Mouse (Mus musculus): ENCODE results near the gene Kif26b.
A peak's percentile ranks its signal among the peaks of the same experiment; 100 is the strongest.

Kif26b gene

GRCm38 (mm10) chr1:178528431-178529351 is at the start of gene Kif26b:
TSS of gene Kif26b (plus strand) at chr1:178529125.
- DNase-seq (ENCODE audit: extremely low read depth, low read depth) = no peak

DNA sequence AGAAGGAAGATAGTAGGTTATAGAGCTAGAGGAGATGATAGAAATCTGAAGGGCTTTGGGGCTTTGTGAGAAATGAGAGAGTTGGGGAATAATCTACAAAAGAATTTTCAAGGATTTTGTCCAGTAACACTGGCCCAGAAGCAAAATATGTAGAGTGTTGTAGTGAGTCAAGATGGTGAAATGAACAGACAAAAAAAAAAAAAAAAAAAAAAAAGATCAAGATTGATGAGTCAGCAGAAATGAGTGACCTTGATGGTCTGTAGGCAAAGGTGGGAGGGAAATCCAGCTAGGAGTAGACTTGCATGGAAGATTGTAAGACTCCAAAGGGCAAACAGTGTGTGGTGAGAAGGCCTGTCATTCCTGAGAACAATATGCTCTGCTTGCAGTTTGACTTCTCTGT is 45.1 kb upstream of the Kif26b start:
- DNase-seq (ENCODE audit: extremely low read depth, low read depth) = no peak

DNA sequence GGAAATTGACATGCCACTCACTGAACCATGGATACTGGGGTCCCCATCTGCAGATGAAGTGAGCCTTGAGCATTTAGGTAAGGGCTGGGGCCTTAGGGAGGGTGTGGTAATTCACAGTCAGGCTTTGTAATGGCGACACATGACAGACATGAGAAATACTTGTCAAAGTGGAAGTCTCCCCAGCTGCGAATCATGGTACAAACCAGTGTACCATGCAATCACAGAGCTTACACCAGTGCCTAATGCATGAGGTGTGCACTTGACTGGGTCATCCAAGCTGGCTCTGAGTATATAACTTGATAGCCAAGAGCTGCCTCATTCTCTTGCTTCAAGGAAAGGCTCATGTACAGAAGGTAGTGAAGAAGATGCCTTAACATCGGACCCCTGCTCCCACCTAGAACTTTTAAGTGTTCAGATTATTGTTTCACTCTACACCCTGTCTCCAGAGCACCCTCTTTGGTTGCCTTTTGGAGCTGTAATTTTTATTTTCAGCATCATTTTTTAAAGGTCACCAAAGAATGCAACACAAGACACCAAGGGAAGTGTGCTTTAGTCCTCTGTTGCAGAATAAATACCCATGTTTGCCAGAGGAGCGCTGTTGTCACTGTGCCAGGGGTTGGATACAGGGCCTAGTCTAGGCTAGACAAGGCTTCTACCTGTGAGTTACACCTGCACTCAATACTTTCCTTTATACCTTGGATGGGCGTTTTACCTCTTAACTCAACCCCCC is 43.6 kb upstream of the Kif26b start:
- DNase-seq (ENCODE audit: extremely low read depth, low read depth) = no peak

DNA sequence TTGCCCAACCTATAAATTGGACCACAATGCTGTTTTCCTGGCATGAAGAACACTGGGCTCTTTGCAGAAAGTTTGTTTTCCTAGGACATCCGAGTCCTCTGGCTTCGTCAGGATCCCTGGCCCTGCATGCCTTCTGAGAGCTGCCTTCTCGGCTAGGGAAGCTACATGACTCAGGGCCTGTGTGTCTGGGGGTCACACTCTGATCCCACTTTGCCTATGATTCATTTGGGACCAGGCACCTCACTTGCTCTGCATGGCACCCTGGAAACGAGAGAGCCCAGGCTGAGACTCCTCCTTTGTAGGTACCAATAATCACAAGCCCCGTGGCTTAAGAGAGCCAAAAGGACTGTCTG is 43.1 kb upstream of the Kif26b start:
- DNase-seq (ENCODE audit: extremely low read depth, low read depth) = no peak

DNA sequence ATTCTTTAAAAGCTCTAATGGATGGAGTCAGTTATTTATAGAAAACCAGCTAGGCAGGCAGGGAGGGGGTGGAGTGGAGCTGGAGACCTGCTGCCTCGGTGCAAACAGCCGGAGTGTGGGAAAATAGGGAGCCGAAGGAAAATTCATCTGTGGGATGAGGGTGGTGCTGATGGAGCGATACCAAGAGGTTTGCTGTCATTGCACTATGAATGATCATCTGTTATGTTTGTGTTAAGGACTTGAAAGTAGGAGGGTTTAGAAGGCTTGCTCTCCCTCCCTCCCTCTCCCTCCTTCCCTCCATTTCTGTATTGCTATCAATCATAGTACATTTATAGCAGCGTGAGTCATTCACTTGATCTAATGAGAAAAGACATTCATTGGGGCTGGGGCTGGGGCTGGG is 42.1 kb upstream of the Kif26b start:
- DNase-seq (ENCODE audit: extremely low read depth, low read depth) = no peak

- DNase-seq (ENCODE audit: extremely low read depth, low read depth) = no peak
Observed at GRCm38 (mm10) chr1:178489127-178489526, 39.8 kb upstream of the Kif26b start.

GRCm38 (mm10) chr1:178491733-178492132 is 37.2 kb upstream of the Kif26b start:
- DNase-seq (ENCODE audit: extremely low read depth, low read depth) = no peak

DNA sequence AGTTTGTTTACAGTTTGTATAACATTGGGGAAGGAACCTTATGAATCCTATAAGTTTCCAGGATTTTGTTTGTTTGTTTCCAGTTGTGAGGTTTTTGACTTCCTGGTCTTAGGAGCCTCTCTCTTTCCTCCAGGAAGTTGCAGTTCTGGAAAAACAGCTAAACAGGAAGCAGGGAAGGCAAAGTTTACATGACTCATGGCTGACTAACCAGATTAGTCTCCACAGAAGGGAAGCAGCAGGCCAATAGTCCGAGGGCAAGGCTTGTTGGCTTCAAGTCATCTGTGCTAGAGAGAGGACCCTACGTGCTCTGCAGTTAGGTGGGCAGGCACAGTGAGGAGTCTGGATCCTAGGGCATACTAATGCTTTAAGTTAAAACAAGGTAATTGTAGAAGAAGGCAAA is 36.4 kb upstream of the Kif26b start:
- no peak for DNase-seq (ENCODE audit: extremely low read depth, low read depth)

- DNase-seq (ENCODE audit: extremely low read depth, low read depth) = no peak
Observed at GRCm38 (mm10) chr1:178496186-178496585, 32.7 kb upstream of the Kif26b start.

- DNase-seq (ENCODE audit: extremely low read depth, low read depth) = peak; percentile 7
Observed at GRCm38 (mm10) chr1:178496841-178497240, 32.1 kb upstream of the Kif26b start.

DNA sequence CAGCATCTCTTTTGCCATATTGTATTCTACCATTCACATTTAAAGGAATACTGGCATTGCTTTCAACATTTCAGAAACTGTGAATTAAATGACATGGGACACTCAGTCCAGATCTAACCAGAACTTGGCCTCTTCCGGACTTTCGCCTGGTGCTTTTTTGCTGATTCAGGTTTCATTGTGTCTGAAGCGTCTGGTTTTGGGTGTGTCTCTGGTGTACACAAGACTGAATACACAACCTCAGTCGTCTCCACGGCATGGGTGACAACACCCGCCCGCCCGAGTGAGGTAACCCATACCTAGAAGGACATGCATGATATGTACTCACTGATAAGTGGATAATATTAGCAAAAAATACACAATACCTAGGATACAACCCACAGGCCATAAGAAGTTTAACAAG is 22.0 kb upstream of the Kif26b start:
- DNase-seq (ENCODE audit: extremely low read depth, low read depth) = no peak

DNA sequence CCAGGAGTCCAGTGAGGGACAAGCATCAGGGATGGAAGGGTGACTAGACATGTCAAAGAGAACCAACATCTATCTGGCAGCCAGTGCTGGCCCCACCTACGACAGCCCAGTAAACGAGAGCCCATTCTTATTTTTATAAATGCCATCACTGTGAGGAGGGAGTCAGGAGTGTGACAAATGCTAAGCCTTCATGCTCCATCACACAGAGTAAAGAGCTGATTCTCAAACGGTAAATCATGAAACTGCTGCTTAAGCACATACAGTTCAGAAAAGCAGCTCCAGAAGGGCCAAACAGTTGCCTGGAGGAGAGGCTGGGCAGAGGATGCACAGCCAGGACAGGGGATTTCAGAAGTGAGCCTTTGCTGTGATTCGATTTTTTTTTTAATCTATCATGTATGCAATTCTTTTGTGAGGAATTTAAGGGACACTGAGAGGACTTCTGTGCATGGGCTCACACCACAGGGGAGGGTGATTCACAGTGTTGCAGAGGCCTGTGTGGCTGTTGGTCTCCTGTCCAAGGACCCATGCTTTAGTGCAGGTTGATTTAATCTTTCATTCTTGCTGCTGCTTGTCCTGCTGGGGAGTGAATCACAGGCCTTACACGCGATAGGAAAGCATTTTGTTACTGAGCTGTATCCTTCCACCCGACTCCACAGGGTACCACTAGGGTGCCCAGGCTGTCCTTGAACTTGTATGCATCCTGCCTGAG is 16.4 kb upstream of the Kif26b start:
- DNase-seq (ENCODE audit: extremely low read depth, low read depth) = no peak

- DNase-seq (ENCODE audit: extremely low read depth, low read depth) = no peak
Observed at GRCm38 (mm10) chr1:178513954-178514353, 15.0 kb upstream of the Kif26b start.

DNA sequence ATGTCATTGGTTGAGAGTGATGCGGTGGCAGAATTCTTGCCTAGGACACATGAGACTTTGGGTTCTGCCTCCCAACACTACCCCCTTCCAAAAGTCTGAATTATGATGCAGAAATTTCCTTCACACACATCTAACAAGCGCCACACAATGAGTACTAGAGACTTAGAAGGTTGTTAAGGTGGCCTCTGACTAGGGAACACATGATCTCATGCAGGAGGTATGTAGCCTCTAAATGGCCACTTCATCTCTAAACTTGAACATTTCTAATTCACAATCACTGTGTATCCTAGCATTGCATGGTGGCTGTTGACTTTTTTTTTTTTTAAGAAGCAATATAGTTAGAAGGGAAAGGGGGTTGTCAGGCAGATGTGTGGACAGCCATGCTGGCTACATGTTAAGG is 13.1 kb upstream of the Kif26b start:
- DNase-seq (ENCODE audit: extremely low read depth, low read depth) = no peak

DNA sequence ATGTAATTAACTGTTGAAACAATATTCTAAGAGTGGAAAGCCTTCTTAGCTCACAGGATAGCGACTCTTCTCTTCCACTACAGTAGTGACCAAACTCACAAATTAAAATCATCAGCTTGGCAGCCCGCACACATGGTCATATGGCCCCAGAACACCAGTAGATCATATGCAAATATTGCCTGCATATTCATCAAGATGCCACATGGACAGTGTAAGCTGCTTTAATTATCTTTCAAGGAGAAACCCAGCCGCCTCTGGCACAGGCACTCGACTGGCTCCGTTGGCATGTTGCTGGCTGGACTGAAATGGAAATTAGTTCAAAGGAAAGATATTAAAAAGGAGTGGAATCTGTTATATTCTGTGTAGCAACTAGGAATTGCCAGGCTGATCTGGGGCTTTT is 6.5 kb upstream of the Kif26b start:
- no peak for DNase-seq (ENCODE audit: extremely low read depth, low read depth)

- DNase-seq (ENCODE audit: extremely low read depth, low read depth) = no peak
Observed at GRCm38 (mm10) chr1:178523152-178523551, 5.8 kb upstream of the Kif26b start.

DNA sequence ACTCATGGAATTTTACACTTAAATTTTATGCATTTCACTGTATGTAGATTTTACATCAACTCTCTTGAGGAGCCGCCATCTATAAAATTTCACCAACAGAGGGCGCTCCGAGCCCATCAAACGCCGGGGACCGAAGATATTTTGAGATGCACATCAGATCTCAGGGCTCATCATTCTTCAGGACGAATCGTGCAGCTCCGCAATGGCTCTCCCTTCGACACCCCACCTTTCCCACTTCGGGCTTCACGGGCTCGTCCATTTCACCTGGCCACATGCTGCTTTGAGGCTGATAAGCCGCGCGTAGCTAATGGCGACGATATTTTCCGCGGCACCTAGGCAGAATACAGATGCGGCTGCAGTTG is 1.8 kb upstream of the Kif26b start:
- DNase-seq (ENCODE audit: extremely low read depth, low read depth) = peak; percentile 14

DNA sequence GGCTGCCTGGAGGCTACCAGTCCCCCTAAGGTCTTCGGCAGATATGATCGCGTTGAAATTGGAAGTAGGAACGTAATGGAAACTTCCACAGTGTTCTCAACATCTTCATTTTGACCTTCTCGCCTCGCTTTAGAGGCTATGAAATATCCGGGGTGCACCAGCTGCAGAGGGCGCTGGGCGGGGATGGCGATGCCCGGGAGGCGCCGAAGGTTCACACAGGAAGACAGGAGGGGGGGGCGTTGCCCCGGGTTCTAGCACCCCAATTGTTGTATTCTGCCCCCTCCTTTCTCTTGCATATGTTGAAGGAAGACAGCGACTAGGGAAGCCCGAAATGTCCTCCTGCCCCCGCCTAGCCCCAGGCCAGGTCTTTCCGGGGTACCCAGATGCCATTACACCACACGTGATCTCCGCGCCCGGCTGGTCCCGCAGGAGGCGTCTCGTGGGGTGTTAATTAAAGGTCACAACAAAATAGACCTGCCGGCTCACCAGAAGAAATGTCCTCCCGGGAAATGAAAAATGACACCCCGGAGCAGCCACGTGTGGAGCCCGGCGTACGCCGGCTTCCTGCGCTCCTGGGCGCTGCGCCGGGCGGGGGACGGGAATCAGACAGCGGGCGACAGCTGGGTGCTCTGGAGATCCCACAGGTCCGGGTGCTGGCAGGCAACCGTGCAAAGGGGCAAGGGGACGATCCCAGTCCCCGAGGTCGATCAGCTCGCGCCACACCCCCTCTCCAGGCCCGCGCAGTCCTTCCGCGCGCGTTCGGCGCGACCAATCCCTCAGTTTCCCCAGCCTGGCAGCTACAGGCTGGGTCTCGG is 1.2 kb upstream of the Kif26b start:
- no peak for DNase-seq (ENCODE audit: extremely low read depth, low read depth)

GRCm38 (mm10) chr1:178529512-178530300 is 781 bp downstream of the Kif26b start:
- no peak for DNase-seq (ENCODE audit: extremely low read depth, low read depth)

GRCm38 (mm10) chr1:178530301-178531078 is 1.6 kb downstream of the Kif26b start:
- DNase-seq (ENCODE audit: extremely low read depth, low read depth) = no peak
